Mouse (Mus musculus) G1E (cell line): Measurements from ENCODE around the gene Pknox2.

Source experiments
- CTCF ChIP-seq: IDR thresholded peaks from 2 replicates; pipeline ENCODE4 v1.5.1; 2012; ENCODE audit warnings: low read depth, low read length, inconsistent platforms, mixed read lengths
- TAL1 ChIP-seq: conservative IDR thresholded peaks from 2 replicates; pipeline ENCODE4 v1.6.1; 2012; ENCODE audit warnings: low read depth, low read length, inconsistent platforms, mixed read lengths

GRCm38 (mm10) chr9:37018154-37018553, 129.1 kb downstream of the Pknox2 start:
- TF ChIP-seq CTCF (no peak), TAL1 (no peak)
